Mouse (Mus musculus) cerebellum, adult 11-12 months (tissue): ENCODE measurements around the gene Itpr1.

ENCODE experiments used
- DNase-seq: peaks from one replicate; pipeline ENCODE4 v3.0.0; 2022

The Itpr1 gene

GRCm38 (mm10) chr6:108486212-108486992 lies 273.5 kb downstream of the Itpr1 start:
- no peak for DNase-seq

DNA sequence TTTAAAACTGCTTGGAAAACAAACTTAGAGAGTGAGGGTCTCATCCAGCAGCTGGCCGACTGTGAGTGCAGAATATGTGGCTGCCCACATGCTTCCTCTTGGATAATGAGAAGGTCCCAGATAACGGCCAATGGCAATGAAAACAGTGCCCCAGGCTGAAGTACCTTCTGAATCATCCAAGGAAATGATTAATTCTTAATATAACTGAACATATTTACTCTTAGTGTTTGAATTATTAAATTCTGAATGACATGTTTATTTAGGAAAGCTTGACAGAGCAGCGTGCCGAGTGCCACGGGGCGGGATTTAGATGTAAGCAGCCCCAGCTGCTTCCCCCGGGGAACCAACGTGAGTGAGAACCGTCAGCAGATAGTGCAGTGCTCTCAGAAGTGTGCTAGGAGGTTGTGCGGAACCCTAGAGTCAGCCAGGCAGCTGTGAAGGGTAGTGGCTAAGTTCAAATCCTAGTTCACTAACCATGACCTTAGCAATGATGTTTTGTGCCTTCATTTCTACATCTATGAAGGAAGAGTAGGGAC lies 274.5 kb downstream of the Itpr1 start:
- DNase-seq = no peak

DNA sequence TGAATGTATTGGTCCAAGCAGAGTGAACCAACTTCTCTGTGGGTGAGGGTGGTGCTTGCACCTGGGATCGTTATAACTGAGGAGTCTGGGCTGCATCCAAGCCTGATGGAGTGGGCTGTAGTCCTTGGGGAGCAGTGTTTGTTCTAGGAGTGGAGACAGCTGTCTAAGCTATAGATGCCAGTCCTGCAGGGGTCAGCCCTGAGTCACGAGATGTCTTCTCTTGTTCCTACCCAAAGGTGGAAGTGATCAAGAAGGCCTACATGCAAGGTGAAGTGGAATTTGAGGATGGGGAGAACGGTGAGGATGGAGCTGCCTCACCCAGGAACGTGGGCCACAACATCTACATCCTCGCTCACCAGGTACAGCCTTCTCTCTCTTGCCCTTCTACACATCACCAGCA lies 275.4 kb downstream of the Itpr1 start:
- DNase-seq = no peak

DNA sequence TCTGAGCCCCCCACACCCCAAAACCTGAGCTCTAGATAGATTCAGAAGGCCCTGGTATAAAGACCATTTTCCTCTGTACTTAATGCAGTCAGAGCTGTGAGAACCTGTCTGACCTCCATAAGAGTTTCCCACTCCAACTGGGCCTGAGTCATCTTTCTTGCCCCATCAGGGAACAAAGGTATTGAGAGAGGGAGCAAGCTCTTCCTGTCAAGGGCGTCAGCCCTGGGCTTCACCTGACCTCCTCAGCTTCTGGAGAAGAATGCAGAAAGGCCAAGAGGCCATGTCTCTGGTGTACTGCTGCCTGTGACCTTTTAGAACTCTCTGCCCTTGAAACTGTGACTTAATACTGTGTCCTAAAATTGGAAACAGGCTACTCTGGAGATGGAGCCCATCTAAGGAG lies 279.1 kb downstream of the Itpr1 start:
- DNase-seq = no peak

- no peak for DNase-seq
Observed at GRCm38 (mm10) chr6:108493753-108494152, 280.9 kb downstream of the Itpr1 start.

GRCm38 (mm10) chr6:108494185-108494804 lies 281.4 kb downstream of the Itpr1 start:
- DNase-seq = no peak

GRCm38 (mm10) chr6:108494994-108495393 lies 282.1 kb downstream of the Itpr1 start:
- no peak for DNase-seq

DNA sequence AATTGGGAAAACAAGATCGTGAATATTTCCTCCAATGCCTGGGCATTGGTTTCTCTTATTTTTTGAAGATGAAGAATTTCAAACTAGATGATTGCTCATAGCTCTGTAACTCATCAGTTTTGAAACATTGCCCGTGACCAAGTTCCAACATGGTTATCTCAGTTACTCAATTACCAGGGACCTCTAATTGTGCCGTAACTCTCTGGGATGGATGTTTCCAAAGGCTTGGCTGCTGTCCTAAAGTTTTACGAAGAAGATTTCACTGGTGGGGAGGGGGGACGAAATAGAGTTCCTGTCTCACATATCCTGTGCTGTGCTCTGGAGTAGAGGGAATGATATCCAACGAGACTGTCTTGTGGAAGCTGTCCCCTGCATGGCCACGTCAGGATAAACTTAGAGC lies 285.2 kb downstream of the Itpr1 start:
- no peak for DNase-seq

DNA sequence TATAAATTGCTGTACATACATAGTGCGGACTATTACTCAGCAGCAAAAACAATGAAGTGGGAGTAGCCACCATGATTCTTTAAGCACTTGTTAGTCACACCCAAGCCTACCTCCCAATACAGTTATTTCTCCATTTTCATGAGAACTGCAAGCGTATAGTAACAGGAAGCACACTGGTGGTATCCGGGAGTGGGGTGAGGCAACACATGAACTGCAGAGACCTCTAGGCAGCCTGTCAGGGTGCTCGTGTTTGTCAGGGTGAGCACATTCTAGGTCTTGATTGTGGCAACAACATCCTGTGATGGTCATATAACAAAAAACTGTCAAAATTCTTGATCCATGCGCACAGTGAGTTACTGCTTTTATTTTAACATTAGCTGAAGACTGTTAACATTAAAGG lies 290.8 kb downstream of the Itpr1 start:
- DNase-seq = no peak

GRCm38 (mm10) chr6:108504717-108505116 lies 291.8 kb downstream of the Itpr1 start:
- DNase-seq = no peak

DNA sequence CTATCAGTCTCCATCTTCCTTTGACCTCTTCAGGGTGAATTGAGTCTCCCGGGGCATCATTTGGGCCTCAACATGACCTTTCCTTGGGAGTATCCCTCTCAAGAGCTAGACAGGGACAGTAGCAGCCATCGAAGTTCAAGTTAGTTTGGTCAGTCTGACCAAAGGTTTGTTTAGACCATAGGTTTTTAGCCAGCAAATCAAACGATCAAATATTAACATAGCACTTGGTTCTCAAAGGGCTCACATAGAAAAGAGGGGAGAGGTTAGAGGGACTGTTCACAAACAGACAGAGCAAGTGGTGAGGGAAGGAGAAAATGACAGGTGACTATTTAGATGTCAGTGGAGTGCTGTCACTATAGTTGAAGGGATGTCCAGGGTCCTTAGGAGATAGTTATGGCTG lies 293.3 kb downstream of the Itpr1 start:
- no peak for DNase-seq

GRCm38 (mm10) chr6:108507337-108507736 lies 294.4 kb downstream of the Itpr1 start:
- no peak for DNase-seq

- no peak for DNase-seq
Observed at GRCm38 (mm10) chr6:108509320-108509719, 296.4 kb downstream of the Itpr1 start.

DNA sequence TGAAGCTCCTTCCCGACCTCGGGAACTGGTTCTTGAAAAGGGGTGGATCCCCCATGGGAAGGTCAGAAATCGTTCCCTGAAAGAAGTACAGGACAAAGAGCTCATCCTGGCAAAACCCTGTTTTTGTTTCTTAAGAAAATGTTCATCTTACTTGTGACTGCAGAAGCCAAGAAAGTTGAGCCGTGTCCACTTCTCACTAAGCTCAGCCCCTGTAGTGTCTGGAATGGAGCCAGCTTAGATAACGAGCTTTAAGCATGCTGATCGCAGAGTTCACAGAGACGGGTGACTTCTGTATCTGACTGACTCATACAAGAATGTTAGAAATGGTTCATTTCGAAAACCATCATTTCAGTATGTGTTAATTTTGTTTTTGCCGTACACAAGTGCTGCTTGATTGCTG lies 297.2 kb downstream of the Itpr1 start:
- no peak for DNase-seq

DNA sequence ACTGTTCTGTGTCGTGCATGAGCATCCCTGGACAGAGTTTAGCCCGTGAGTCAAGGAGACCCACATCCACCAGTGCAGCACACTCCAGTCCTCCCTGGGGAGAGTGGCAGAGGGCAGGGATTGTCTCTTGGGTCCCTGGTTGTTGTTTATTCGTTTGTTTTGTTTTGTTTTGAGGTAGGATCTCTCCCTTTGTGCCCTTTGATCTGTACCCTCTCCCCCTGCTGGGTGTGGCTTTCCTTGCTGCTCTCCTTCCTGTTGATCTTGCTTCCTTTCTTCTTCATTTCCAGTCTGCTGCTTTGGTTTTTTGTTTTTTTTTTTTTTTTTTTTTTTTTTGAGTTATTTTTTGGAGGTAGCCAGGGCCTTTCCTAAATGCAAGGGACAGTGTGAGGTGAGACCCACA lies 299.2 kb downstream of the Itpr1 start:
- no peak for DNase-seq

- no peak for DNase-seq
Observed at GRCm38 (mm10) chr6:108512994-108513393, 300.1 kb downstream of the Itpr1 start.

DNA sequence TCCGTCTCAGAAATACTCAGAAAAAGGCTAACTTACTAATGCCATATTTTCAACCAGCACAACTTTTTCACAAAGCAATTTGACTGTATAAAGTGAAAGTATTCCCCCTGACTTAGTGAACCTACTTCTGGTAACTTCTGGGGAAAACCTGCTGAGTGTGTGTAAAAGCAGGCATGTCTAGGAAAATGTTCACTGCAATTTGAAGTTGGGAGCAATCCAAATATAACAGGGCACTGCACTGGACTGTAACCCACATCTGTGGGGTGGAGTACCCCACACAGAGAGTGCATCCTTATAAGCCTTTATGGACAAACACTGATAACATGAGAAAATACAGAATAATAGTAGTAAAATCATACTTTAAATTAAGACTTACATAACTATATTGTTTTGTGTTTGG lies 303.4 kb downstream of the Itpr1 start:
- no peak for DNase-seq

GRCm38 (mm10) chr6:108517241-108517981 lies 304.5 kb downstream of the Itpr1 start:
- DNase-seq = no peak

DNA sequence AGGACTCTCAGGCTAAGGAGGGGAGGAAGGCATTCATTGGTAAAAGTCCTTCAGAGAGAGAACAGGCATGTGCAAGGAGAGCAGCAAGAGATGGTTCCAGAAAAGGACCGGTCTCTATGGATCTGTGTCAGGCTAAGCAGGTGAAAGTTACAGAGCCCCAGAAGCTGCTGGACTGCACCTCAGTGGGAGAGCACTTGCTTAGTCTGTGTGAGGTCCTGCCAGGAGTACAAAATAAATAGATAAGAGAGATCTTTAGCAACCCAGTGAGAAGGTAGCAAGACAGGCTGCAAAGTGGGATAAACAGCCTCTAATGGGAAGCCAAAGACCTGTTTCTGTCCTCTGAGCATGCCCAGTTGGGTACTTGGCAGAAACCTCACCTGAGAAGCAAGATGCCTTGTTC lies 305.1 kb downstream of the Itpr1 start:
- DNase-seq = no peak

DNA sequence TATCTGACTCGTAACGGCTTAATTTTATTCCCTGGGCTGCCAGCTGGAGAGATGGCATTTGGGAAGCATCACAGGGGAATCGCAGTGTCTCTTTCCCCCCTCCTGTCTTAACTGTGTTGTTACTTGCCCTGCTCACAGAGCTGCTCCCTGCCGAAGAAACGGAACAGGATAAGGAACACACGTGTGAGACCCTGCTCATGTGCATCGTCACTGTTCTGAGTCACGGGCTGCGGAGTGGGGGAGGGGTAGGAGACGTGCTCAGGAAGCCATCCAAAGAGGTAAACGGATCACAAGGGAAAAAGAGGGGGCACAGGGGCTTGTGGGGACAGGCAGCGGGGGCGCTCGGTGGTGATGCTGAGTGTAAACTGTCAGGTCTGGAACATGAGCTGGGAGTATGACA lies 305.7 kb downstream of the Itpr1 start:
- no peak for DNase-seq

DNA sequence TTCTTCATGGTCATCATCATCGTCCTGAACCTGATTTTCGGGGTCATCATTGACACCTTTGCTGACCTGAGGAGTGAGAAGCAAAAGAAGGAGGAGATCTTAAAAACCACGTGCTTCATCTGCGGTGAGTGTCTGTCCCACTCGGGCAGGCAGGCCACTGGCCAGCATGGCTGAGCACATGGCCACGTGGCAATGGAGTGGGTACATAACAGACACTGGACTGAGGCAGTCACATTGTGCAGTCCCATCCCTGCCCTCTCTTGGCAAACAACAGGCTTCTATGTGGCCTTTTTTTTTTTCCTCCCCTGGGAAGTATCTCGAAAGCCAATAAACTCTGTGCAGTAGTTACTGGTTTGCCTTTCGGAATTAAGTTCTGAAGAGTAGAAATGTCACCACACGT lies 306.4 kb downstream of the Itpr1 start:
- no peak for DNase-seq

DNA sequence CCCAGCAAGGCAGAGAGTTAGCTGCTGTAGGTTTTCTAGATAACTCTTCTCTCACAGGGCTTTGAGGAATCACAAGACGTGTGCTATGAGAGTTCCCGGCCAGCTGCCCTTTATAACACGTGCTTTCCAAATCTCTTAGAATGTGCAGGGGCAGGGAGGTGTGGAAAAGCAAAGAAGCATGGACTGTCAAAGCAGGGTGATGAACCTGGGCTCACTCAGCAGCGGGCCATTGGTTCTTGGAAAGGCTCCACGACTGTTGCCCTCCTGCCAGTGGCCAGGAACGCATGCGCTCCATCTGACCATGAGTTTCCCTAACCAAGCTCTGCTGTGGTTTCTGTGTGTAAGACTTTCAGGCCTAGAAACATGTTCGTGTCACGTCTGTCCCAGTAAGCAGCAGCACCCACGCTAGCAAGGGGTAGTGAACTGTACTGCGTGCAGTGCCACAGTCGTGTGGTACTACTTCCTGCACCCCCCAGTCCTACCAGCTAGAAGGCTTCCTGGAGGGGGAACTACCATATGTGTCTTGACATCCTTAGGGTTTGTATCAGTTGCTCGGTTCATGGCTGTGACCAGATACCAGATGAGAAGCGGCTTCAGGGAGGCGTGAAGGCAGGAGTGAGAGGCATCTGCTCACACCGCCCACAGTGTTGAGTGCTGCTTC lies 311.2 kb downstream of the Itpr1 start:
- no peak for DNase-seq

- DNase-seq = no peak
Observed at GRCm38 (mm10) chr6:108524617-108525010, 311.7 kb downstream of the Itpr1 start.
